9 mouse cellular contexts compared by ENCODE assay signal in the genomic region with DNA sequence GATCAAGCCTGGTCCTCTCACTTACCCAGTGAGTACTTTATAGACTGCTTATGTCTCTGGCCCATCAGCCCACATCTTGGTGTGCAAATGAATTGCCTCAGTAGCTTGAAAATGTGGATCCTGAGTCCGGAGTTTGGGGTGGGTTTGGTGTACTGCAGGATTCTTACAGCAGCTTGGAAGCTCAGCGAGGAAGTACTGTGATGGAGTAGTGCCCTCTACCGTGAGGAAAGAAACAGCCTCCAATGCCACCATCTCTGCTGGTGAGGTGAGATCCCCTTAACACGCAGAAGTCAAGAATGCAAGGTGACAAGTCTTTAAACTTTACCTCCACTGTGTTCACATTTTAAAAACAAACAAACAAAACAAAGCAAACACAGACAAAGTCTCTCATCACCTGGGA.
A peak's percentile ranks its signal among the peaks of the same experiment; 100 is the strongest.
DNase-seq lines count a peak whose midpoint lies in the region; ATAC-seq and TF ChIP-seq lines count a peak whose summit lies in the region.
"Had no signal": no experiment of that assay in that cellular context is flagged by ENCODE, and none has a peak within 500 bp of the region (broad histone marks: within the 10 kb centered on the region; RNA-seq: fewer than 3 reads in every experiment).

No protein-coding gene starts in this region.

- H3K36me3 ChIP-seq in kidney, adult 2 months (ENCODE audit: control insufficient read depth, insufficient read depth, low read length), result no peaks in the 10 kb centered on the region
- H3K36me3 ChIP-seq in kidney, embryonic 15.5 days, result peaks cover 12% of the 10 kb centered on the region

- H3K4me2 ChIP-seq in kidney, embryonic 15.5 days, result no peak overlapping the region

- TF ChIP-seq POLR2A in kidney, adult 2 months (IDR thresholded peaks at IDR 0.05; ENCODE audit: low read depth, low read length), result no peak

- H3K4me3 ChIP-seq in kidney, adult 2 months (ENCODE audit: insufficient read depth, low read depth, low read length), result no peak overlapping the region
- H3K4me3 ChIP-seq in kidney, embryonic 15.5 days (replicated peaks), result no peak overlapping the region
- H3K4me3 ChIP-seq: erythroblast, embryonic 14.5 days had no signal

- no peak for ATAC-seq in kidney, embryonic 15.5 days (replicated peaks; ENCODE audit: low FRiP score)
- ATAC-seq in granulocyte monocyte progenitor cell, adult 5-6 weeks (replicated peaks; ENCODE audit: poor library complexity, severe bottlenecking), result peak; percentile 52; the same call in 1 of the 2 replicates

- peaks cover 8% of the 10 kb centered on the region; the same call in 1 of the 2 replicates for H3K4me1 ChIP-seq in kidney, adult 2 months (ENCODE audit: control insufficient read depth, insufficient read depth, low read length)
- peaks cover 64% of the 10 kb centered on the region for H3K4me1 ChIP-seq in kidney, embryonic 15.5 days

- no peak overlapping the region for H3K27ac ChIP-seq in kidney, adult 2 months (ENCODE audit: insufficient read depth, low read depth, low read length)
- H3K27ac ChIP-seq in kidney, embryonic 15.5 days, result no peak overlapping the region

- no peaks in the 10 kb centered on the region for H3K27me3 ChIP-seq in kidney, adult 2 months (replicated peaks; ENCODE audit: control insufficient read depth, insufficient read depth, low read length)
- no peaks in the 10 kb centered on the region for H3K27me3 ChIP-seq in kidney, embryonic 15.5 days

- H3K9me3 ChIP-seq in kidney, embryonic 15.5 days (replicated peaks), result no peaks in the 10 kb centered on the region

- 35% methylated on average over 4 of the region's 4 CpGs for WGBS in kidney, adult 2 months
- 38% methylated on average over 4 of the region's 4 CpGs for WGBS in kidney, embryonic 15.5 days

- H3K9ac ChIP-seq in kidney, embryonic 15.5 days, result no peak overlapping the region

- TF ChIP-seq CTCF in kidney, adult 2 months (conservative IDR thresholded peaks at IDR 0.05; ENCODE audit: insufficient read depth, insufficient read length, low read depth, low read length), result peak; percentile 80

- DNase-seq in kidney, adult 2 months, result peak; percentile 54
- peak; percentile 80 for DNase-seq in brain, adult 2 months (ENCODE audit: low read depth, low spot score)
- DNase-seq in lung, postnatal 14 days, result peak; percentile 49
- no peak for DNase-seq in c-Kit-positive CD71-positive TER-119-positive erythroid progenitor cells, embryonic 14.5 days (ENCODE audit: low spot score)
- DNase-seq in cerebellum, adult 18-20 months, result no peak
- no peak for DNase-seq in adrenal gland, postnatal 25 days

Comparison
In these comparisons a context has a peak if more than half of its experiments do, and no peak if none do; other contexts are left out.
1. DNase-seq: peak in kidney, adult 2 months (single experiment), brain, adult 2 months (single experiment) and lung, postnatal 14 days (single experiment); none in c-Kit-positive CD71-positive TER-119-positive erythroid progenitor cells, embryonic 14.5 days (single experiment), cerebellum, adult 18-20 months (0 of 2) and adrenal gland, postnatal 25 days (single experiment).